Mouse (Mus musculus): ENCODE measurements around the gene Flt3.

The Flt3 gene

DNA sequence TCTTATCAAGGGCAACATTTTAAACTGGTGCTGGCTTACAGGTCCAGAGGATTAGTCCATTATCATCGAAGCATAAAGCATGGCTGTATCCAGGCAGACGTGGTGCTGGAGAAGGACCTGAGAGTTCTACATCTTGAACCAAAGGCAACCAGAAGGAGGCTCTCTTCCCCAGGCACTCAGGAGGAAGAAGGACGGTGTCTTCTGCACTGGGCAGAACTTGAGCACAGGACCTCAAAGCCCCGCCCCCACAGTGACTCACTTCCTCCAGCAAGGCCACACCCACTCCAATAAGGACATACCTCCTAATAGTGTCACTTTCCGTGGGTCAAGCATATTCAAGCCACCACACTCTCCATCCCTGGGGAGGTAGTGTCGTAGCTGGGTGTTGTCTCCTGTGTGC, 10.3 kb upstream of the Flt3 start:
- DNase-seq (ENCODE audit: low read depth, low spot score), result no peak

DNA sequence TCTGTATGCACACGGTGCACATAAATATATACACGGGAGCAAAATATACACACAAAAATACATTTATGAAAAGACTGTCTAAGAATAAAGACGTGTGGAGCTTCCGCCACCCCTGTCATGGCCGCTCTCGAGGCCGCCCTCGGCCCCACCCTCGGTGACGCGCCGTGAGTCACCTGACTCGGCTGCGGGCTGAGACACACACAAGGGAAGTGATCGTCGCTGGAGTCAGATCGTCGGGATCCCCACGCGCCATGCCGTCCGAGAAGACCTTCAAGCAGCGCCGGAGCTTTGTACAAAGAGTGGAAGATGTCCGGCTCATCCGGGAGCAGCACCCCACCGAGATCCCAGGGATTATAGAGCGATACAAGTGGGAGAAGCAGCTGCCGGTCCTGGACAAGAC, 8.4 kb upstream of the Flt3 start:
- no peak for DNase-seq (ENCODE audit: low read depth, low spot score)

DNA sequence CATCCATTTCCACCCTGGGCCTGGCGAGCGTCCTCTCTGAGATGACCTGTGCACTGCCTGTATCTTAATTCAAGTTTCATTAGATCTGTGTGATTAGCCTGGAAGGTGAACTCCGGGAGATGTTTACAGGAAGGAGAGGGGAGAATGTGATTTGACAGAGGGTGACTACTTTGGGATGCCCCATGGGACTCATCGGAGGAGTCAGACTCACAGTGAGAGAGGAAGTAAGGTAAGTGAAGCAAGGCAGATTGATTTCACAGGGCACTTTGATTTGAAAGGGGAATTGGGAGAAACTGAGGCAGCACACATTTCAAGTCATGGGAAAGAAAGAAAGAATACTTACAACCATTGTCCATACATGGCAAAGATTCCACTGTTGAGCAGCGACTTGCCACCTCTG, 5.8 kb upstream of the Flt3 start:
- DNase-seq (ENCODE audit: low read depth, low spot score), result no peak

DNA sequence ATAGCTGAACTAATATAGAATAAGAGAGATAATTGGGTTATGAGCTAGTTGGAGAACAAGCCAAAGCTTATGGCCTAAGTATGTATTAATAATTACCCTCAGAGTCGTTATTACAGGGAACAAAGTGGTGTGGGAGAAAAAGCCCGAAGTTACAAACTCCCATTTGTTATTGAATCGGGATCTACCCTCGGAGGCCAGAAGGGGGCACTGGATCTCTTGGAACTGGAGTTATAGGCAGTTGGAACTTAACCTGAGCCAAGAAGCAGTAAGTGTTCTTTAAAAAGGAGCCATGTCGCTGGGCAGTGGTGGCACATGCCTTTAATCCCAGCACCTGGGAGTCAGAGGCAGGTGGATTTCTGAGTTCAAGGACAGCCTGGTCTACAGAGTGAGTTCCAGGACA, 2.2 kb upstream of the Flt3 start:
- no peak for DNase-seq (ENCODE audit: low read depth, low spot score)

DNA sequence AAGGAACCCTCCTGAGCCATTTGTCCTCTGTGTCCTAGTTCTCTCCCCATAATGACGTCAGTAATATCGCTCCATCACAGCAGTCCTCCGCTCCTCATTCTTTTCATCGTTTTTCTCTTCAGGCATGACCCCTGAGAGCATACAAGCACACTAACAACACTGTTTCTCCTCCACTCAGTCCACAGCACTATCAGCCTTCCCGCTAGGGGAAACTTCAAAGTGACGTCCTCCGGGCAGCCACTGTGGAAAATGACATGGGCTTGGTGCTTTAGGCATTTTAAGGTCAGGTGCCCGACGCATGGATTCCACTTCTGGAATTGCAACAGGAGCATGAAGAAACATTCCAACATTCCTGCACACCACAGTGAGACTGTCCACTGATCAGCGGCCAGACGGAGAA, 735 bp upstream of the Flt3 start:
- DNase-seq (ENCODE audit: low read depth, low spot score), result no peak

DNA sequence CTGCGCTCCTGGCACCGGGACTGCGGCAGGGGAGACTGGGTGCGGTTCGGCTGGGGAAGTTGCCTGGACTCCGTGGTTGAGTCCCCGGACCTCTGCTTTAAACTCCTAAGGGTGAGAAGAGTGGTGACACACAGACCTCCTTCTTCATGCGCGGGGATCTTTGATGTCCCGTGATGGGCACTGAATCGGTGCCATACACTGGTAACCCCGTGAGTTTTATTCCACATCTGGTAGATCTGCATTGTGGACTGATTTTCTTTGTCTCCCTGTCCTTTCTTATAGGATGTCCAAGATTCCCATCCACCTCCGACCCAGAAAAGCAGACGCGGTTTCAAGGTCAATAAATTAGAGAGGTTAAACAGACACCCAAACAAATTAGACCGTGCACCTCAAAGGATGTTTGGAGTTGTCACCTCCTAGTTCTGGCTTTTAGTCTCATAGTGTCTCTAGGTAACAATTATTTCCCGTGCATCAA, 253 bp upstream of the Flt3 start:
- DNase-seq (ENCODE audit: low read depth, low spot score), result no peak

DNA sequence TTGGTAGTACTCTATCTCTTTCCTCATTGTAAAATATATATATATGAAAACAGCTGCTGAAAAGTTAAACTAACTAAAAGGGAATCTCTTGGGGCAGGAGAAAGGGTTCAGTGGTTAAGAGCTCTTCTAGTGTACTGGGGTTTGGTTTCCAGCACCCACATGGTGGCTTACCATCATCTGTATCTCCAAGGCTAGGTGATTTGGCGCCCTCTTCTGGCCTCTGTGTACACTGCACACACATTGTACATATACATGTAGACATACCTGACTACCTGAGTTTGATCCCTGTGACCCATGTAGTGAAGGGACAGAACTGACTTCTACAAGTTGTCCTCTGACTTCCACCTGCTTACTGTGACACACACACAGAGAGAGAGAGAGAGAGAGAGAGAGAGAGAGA, 5.2 kb downstream of the Flt3 start:
- no peak for DNase-seq (ENCODE audit: low read depth, low spot score)

DNA sequence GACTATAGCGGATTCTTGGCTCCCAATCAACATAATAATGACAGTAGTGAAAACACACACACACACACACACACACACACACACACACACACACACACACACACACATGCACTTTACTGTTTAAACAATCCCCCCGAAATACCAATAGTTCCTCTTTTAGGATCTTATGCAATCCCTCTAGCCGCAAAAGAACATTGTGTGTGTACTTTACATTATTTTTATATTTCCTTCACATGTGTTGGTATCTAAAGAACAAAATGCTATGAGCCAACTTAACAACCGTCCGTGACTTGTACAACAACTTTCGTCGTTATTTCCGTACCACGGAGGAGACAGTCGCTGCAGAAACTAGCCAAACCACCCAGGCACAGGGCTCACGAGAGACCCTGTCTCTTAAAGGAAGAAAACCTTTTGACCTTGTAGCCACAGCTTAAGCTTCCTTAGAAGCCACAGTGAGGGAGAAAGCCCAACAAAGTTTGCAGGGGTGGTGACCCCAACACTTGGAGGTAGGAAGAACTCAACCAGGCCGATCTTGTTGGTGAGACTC, 7.5 kb downstream of the Flt3 start:
- DNase-seq (ENCODE audit: low read depth, low spot score), result no peak

DNA sequence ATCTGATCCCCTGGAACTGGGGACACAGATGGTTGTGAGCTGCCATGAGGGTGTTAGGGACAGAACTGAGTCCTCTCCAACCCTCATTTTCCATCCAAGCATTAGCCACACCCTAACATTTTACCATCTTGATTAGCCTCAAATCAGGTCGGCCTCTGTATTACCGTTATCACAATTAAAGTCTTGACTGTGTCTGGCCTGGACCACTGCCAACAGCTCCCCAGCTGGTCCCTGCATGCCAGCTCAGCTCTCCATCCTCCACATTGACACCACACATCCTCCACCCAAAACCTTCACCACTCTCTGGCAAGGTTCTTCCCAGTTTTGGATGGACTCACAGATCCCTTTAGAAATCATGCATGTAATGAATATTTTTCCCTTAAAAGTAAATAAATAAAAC, 9.5 kb downstream of the Flt3 start:
- no peak for DNase-seq (ENCODE audit: low read depth, low spot score)

DNA sequence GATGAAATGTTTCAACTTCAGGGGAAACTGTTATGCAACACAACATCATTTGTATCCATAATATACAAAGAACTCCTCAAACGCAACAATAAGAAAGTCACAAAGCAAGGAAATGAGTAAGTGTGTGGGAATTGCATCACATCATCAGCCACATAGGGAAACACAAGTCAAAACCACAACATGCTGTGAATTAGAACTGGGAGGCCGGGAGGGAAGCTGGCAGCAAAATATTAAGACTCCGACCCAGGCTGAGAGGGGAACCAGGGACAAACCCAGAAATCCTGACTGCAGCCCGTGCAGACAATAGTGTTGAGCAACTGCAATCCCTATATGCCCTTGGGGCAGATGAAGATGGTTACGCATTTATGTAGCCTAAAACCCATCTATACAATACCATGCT, 11.2 kb downstream of the Flt3 start:
- DNase-seq (ENCODE audit: low read depth, low spot score), result no peak

DNA sequence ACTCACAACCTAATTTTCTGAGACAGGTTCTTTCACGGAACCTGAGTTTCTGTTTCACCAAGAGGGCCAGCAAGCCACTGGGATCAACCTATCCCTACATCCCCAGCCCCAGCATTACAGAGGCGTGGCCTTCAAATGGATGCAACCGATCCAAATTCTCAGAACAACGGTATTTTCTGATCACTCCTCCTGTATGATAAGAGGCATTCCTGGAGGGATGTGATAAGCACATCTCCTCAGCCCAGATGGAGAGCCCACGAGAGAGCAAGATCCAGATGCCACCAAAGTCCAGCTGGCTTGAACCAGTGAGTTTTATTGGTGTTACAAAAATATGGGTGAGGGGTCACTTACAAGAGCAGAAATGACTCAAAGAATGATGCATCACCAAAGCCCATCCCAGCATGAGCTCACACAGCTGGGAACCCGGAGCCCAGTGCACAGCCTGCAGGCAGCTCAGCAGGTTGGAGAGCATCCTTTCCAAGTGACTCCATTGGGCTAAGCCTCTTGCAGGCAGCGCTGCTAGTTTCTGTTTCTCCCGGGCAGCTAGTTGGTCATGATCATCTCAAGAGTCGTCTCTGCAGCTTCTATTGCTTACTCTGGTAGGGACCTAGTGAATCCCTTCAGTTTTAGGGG, 11.8 kb downstream of the Flt3 start:
- no peak for DNase-seq (ENCODE audit: low read depth, low spot score)

DNA sequence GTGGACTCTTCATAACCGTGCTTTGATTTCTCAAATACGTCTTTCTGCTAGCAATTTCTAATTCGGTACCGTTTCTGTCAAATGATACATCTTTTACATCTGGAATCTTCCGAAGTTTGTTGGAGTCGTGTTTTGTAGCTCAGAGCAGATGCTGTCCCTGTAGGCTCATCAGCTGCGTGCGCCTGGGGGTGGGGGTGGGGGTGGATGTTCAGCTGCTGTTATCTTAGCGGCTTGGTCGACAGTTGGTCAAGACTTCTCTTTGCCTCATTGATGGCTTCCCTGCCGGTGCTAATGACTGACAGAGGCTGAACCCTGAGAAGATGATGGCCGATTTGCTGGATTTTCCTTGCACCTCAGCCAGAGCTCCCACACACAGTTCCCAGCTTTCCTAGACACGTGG, 13.4 kb downstream of the Flt3 start:
- no peak for DNase-seq (ENCODE audit: low read depth, low spot score)

DNA sequence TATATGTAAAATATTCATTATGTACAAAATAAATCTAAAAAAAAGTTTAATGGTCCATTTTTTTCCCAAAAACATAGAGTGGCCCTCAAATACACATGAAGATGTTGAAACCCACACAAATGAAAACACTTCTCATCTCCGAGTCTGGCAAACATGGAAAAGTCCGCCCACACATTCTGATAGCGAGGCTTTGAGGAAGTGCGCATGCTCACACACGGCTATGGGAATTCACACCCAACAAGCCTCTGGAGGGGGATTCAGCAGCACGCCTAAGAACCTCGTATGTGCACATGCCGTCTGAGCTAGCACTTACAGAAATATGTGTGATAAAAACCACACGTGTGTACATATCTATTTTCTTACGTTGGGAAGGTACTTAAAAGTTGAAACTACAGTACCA, 18.9 kb downstream of the Flt3 start:
- no peak for DNase-seq (ENCODE audit: low read depth, low spot score)

DNA sequence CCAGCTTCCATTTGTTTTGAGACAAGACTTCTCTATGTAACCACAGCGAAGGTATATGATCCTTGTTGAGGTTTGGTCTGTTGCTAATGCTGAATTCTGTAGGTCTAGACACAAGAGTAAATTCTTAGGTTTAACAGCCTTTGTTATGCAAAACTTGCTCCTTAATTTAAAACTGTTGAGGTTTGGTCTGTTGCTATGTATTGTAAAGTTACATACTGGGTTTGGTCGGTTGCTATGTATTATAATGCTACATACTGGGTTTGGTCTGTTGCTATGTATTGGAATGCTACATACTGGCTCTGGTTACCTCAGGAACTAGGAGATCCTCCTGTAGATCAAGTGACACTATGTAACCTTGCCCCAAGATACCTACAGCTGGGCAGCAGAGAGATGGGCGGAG, 20.8 kb downstream of the Flt3 start:
- no peak for DNase-seq (ENCODE audit: low read depth, low spot score)

DNA sequence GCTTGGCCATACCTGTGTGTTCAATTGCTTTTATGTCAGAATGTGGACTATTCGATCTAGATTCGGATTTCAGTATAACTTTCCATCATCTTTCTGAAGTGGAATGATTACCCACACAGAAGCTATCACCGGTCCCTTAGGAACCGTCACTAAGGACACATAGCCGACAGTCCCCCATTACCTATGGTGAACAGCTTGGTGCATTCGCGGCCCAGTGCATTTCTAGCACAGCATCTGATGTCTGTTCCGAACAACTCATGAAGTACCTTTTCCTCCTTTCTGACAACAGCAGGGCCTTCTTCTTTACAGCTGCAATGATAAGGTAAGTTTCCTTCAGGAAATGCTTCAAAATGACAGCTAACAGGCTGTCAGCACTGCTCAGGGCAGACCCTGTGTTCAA, 30.0 kb downstream of the Flt3 start:
- DNase-seq (ENCODE audit: low read depth, low spot score), result no peak

DNA sequence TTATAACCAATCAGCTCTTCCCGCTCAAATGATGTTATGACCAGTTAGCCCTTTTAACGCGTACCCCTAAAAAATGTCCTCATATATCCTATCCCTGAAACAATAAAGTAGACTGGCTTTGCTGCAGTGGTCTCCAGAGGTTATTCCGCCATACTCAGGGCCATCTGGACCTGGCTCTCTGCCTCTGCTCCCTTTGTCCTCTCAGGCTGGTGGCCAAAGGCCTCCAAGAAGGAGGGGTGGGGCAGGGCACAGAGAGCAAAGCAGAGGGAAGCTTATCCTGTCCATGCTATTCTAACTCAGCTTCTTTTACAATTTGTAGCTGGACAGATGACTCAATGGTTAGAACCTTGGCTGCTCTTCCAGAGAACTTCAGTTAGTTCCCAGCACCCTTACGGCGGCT, 32.1 kb downstream of the Flt3 start:
- no peak for DNase-seq (ENCODE audit: low read depth, low spot score)

DNA sequence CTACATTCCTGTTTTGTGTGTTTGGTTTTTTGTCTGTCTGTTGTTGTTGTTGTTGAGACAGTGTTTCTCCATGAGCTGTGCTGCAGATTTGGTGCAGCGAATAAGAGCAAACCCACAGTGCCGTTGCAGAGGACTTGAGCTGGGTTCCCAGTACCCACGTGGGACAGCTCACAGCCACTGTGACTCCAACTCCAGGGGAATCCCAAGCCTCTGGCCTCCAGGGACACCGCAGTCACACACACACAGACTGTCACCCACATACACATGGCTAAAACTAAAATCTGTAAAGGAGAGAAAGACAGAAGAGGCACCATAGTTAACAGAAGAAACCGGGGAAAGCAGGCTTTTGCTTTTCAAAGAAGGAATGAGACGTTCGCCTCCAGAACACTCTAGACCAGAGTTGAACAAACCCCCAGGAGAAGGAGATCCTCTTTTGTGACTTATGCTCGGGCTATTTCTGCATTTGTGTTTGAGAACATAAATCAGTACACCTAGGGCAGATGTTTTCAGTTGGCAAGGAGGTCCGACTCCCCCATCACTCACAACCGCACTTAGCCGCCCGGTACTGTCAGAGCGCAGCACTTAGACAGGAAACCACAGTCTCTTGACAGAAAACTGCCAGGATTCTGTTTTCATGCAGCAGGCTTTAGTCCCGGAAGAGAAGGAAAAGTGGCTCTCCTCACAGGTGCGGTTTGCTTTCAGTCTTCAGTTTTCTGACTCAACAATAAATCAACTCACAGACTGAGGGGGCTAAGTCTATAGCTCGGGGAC, 34.1 kb downstream of the Flt3 start:
- no peak for DNase-seq (ENCODE audit: low read depth, low spot score)

DNA sequence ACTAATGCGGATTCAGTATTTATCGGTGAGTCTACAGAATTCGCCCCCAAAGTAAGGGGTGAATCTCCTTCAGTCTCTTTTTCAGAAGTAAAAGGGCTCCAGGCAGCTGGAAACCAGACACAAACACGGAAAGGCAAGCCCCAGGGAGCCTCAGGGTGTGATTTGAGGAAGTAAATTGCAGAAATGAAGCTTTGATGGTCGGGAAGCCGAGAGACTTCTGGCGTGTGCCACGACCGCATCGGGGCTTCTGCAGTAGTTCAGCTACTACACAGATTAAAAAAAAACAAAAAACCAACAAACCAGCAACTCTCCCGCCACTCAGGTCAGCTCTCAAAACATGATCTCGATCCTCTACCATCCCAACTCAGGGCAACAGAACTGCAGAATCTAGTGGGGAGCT, 37.2 kb downstream of the Flt3 start:
- DNase-seq (ENCODE audit: low read depth, low spot score), result no peak

DNA sequence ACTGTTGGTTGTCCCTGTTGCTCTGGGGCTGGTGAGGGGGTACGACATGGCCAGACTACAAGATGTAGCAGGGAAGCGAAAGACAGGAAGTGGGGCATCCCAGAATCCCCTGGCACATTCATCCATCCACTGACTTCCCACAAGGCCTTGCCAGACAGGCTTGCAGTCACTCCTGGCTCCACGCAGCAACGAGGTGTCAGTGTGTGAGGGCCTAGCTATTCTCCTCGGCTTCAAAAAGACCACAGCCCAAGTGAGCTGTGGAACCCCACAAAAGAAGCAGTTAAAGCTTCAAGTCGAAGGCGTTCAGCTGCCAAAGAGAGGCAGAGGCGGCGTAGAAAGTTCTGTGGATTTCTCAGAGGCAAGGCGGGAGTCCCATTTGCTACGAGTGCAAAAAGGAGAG, 41.8 kb downstream of the Flt3 start:
- DNase-seq (ENCODE audit: low read depth, low spot score), result no peak

DNA sequence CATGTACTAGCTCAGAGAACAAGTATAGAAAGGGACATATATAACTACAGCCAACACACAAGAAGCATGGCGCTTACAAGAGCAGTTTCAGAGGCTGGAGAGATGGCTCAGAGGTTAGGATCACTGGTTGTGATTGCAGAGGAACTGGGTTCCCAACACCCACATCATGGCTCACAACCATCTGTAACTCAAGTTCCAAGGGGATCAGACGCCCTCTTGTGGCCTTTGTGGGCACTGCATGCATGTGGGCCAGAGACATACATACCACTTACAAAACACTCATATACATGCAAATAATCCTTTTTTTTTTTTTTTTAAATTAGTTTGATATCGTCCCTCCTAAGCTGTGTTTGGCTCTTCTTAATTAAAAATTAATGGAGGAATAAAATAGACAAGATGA, 42.8 kb downstream of the Flt3 start:
- no peak for DNase-seq (ENCODE audit: low read depth, low spot score)

DNA sequence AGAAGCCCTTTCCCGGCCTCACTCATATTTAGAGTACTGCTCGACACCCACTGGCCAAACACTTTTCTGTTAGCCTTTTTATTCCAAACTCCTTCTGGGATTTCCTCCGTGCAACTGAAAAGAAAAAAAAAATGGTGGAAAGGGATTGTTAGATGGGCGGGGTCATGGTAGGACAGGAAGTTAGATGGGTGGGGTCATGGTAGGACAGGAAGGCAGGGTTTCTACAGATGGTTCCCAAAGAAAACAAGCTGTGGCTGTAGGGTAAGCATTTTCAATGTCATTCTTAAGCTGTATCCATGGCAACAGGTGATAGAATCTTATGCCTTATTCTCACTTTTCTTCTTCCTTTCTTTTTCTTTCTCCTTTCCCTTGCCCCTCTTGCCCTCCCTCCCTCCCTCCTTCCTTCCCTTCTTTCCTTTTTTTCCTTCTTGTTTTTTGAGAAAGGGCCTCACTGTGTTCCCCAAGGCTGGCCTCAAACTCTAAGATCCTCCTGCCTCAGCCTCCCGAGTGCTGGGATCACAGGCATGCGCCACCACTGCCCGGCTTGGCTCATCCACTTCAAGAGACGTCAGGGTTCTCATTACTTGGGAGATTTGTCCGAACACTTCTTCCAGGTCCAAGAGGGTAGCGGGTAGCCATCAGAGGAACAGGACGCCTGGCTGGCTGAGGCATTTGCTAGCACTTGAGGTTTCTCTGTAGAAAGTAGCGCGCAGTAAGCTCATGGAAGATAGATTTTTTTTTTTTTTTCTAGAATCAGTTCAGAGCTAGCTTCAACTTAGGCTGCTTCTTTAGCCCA, 43.8 kb downstream of the Flt3 start:
- DNase-seq (ENCODE audit: low read depth, low spot score), result no peak

DNA sequence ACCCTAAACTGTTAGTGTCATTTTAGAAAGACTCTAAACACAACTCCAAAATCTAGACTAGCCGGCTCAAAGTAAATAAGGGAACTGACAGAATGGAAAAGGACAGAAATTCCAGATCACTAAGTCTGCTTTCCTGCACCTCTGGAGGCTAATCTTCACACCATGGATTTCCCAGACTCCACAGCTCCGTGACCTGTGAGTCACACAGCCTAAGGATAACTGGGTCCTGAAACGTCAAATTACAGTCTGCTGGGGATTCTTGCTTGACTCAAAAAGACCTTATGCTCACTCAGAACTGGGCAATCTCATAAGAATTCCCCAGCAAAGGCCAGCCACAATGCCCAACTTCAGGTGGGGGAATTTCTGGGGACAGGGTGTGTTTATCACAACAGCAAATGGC, 44.5 kb downstream of the Flt3 start:
- no peak for DNase-seq (ENCODE audit: low read depth, low spot score)

DNA sequence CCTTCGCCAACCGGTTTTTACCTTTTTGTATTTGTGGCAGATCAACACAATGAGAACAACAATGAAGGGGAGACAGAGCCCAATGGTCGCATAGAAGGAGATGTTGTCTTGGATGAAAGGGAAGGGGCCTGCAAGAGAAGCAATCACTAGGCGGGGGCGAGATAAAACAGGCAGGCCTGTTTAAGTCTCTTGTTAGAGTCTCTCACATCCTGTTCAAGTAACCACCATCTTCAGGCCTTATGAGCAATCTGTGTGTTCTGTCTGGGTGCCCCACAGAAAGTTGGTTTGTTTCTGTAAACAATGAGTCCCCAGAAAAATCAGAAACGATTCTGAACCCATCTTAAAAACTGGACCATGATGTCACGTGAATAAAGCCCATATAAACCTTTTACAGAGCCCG, 45.3 kb downstream of the Flt3 start:
- DNase-seq (ENCODE audit: low read depth, low spot score), result no peak
